Mouse (Mus musculus) erythroblast, embryonic 14.5 days (primary cell): ENCODE measurements around the gene Fastkd1. TPM values are rescaled to one million over a fixed set of nuclear protein-coding genes. Genes with fewer than 3 reads are reported as not detected.
A peak's percentile ranks its signal among the peaks of the same experiment; 100 is the strongest.

Experiments used
- H3K27me3 ChIP-seq: 2 replicates; pipeline ENCODE4 v1.6.1; 2012; ENCODE audit warnings: inconsistent platforms; ENCODE audit not compliant: control insufficient read depth
- H3K36me3 ChIP-seq: 2 replicates; pipeline ENCODE4 v1.6.1; 2012; ENCODE audit warnings: mild to moderate bottlenecking, inconsistent platforms; ENCODE audit not compliant: control insufficient read depth
- H3K4me1 ChIP-seq: 2 replicates; pipeline ENCODE4 v1.6.1; 2012; ENCODE audit warnings: inconsistent platforms; ENCODE audit not compliant: control insufficient read depth
- H3K4me3 ChIP-seq: replicated peaks from 2 replicates; pipeline ENCODE3; 2012; ENCODE audit warnings: moderate library complexity, mild to moderate bottlenecking, inconsistent platforms
- H3K9me3 ChIP-seq: 2 replicates; pipeline ENCODE4 v1.6.1; 2012; ENCODE audit warnings: low read length, inconsistent platforms, mixed read lengths; ENCODE audit not compliant: control insufficient read depth
- GATA1 ChIP-seq: IDR thresholded peaks from 2 replicates; pipeline ENCODE4 v1.6.1; 2012; ENCODE audit warnings: low read length, inconsistent platforms, mixed read lengths
- TAL1 ChIP-seq: IDR thresholded peaks from 3 replicates; pipeline ENCODE4 v1.6.1; 2012; ENCODE audit warnings: low read length, inconsistent platforms, mixed read lengths
- polyA plus RNA-seq: library from polyadenylated mRNA; stranded (reverse); fragments of >175 nt; gene quantifications from 2 replicates; pipeline ENCODE4 v1.2.3, GENCODE M21; 2012

The Fastkd1 gene
- 0.01 TPM in 1 of 2 replicates, not detected in the other for polyA plus RNA-seq

DNA sequence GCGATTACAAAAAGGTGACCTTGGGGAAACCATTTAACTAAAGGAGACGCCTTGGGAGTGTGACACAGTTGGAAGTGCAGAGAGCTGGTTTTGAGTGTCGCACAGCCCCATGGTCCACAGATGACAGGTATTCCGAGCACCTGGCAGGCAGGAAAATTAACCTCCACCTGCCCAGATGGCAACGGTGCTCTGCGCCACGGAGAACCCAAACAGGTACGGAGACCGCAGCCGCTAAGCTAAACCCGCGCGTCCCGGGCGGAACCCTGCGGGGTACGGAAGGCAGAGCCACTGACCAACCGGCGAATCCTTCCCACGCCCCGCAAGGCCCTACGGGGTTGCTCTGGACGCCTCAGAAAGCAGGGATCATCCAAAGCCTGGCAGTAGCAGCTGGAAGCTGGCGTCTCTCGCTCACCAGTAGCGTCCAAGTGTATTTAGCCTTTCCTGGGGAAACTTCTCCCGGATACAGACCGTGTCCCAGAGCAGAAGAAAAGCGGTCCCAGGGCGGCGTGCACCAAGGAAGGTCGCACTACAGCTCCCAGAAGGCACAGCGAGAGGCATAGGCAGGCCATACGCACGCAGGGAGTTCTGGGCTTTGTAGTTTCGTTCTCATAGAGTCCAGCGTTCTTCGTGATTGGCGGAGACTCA lies at the start of gene Fastkd1:
TSS of gene Fastkd1 (minus strand) at position 536 of the 645 bp plus-strand sequence.
- H3K36me3 ChIP-seq = no peaks in the 10 kb centered on the region
- peaks cover 17% of the 10 kb centered on the region for H3K4me1 ChIP-seq
- peak within 1 kb of the TSS; percentile 88 for H3K4me3 ChIP-seq
- TF ChIP-seq GATA1 = no peak
- TF ChIP-seq TAL1 = no peak
- peaks cover 5% of the 10 kb centered on the region for H3K27me3 ChIP-seq
- H3K9me3 ChIP-seq = no peaks in the 10 kb centered on the region

GRCm38 (mm10) chr2:69760980-69761379 lies 47.7 kb upstream of the Fastkd1 start:
- TF ChIP-seq TAL1 = no peak
- TF ChIP-seq GATA1 = no peak
- no peaks in the 10 kb centered on the region for H3K4me1 ChIP-seq
- H3K4me3 ChIP-seq = no peak overlapping the region
- H3K36me3 ChIP-seq = no peaks in the 10 kb centered on the region
- no peaks in the 10 kb centered on the region for H3K27me3 ChIP-seq
- no peaks in the 10 kb centered on the region for H3K9me3 ChIP-seq

- TF ChIP-seq TAL1 (no peak), GATA1 (no peak)
- no peaks in the 10 kb centered on the region for H3K4me1 ChIP-seq
- H3K36me3 ChIP-seq = peaks cover 92% of the 10 kb centered on the region
- no peak overlapping the region for H3K4me3 ChIP-seq
- no peaks in the 10 kb centered on the region for H3K9me3 ChIP-seq
- no peaks in the 10 kb centered on the region for H3K27me3 ChIP-seq
Observed at GRCm38 (mm10) chr2:69745091-69745490, 31.8 kb upstream of the Fastkd1 start.

GRCm38 (mm10) chr2:69723519-69723825 lies 10.2 kb upstream of the Fastkd1 start:
- Histone ChIP-seq H3K4me1 (peaks cover 24% of the 10 kb centered on the region), H3K36me3 (peaks cover 6% of the 10 kb centered on the region), H3K9me3 (no peaks in the 10 kb centered on the region), H3K4me3 (peak overlapping the region; percentile 89), H3K27me3 (peaks cover 27% of the 10 kb centered on the region)
- TF ChIP-seq TAL1 (no peak), GATA1 (no peak)

- TF ChIP-seq GATA1 = no peak
- no peak for TF ChIP-seq TAL1
- Histone ChIP-seq H3K27me3 (peaks cover 30% of the 10 kb centered on the region), H3K9me3 (no peaks in the 10 kb centered on the region), H3K4me1 (peaks cover 24% of the 10 kb centered on the region), H3K4me3 (peak overlapping the region; percentile 89), H3K36me3 (peaks cover 6% of the 10 kb centered on the region)
Observed at GRCm38 (mm10) chr2:69722650-69723518, 9.6 kb upstream of the Fastkd1 start.

DNA sequence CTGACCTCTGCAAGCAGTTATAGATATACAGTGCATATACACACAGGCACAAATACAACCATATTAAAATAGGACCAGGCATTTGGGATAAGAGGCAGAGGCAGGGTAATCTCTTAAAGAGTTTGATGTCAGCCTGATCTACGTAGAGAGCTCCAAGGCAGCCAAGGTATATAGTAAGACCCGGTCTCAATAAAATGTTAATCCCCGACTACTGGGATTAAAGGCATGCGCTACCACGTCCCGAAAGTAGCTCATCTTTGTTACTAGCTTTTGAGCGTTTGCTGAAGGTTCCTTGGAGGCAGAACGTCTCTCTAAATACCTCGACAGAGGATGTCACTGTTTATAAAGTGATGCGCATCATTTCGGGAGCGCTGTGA lies 8.9 kb upstream of the Fastkd1 start, which contains the start of gene Ppig:
TSS of gene Ppig (plus strand) at position 273 of the 377 bp plus-strand sequence.
- Histone ChIP-seq H3K4me3 (peak within 1 kb of the TSS; percentile 89), H3K27me3 (peaks cover 30% of the 10 kb centered on the region), H3K4me1 (peaks cover 24% of the 10 kb centered on the region), H3K36me3 (peaks cover 6% of the 10 kb centered on the region), H3K9me3 (no peaks in the 10 kb centered on the region)
- TF ChIP-seq GATA1 (no peak), TAL1 (no peak)

GRCm38 (mm10) chr2:69719121-69719520 lies 5.8 kb upstream of the Fastkd1 start:
- peaks cover 12% of the 10 kb centered on the region for H3K4me1 ChIP-seq
- H3K27me3 ChIP-seq = peaks cover 35% of the 10 kb centered on the region
- TF ChIP-seq TAL1 (no peak), GATA1 (no peak)
- no peak overlapping the region for H3K4me3 ChIP-seq
- H3K36me3 ChIP-seq = no peaks in the 10 kb centered on the region
- H3K9me3 ChIP-seq = no peaks in the 10 kb centered on the region

GRCm38 (mm10) chr2:69716483-69716882 lies 3.2 kb upstream of the Fastkd1 start:
- H3K27me3 ChIP-seq = peaks cover 29% of the 10 kb centered on the region
- no peaks in the 10 kb centered on the region for H3K36me3 ChIP-seq
- no peak overlapping the region for H3K4me3 ChIP-seq
- TF ChIP-seq TAL1 = no peak
- TF ChIP-seq GATA1 = no peak
- H3K9me3 ChIP-seq = no peaks in the 10 kb centered on the region
- peaks cover 15% of the 10 kb centered on the region for H3K4me1 ChIP-seq

GRCm38 (mm10) chr2:69714126-69714525 lies 810 bp upstream of the Fastkd1 start:
- TF ChIP-seq TAL1 = no peak
- no peak for TF ChIP-seq GATA1
- H3K4me3 ChIP-seq = no peak overlapping the region
- H3K36me3 ChIP-seq = no peaks in the 10 kb centered on the region
- peaks cover 17% of the 10 kb centered on the region for H3K4me1 ChIP-seq
- no peaks in the 10 kb centered on the region for H3K9me3 ChIP-seq
- H3K27me3 ChIP-seq = peaks cover 13% of the 10 kb centered on the region
